Mouse (Mus musculus): ENCODE measurements around the gene Myo1e.
"Not testable (repeated sequence)": the region's sequence is repeated elsewhere in the genome, so short reads cannot be mapped to it uniquely, and the experiment has no call there.

GRCm38 (mm10) chr9:70256027-70256426 lies 48.9 kb downstream of the Myo1e start:
- TF ChIP-seq POLR2A (IDR thresholded peaks at IDR 0.05; ENCODE audit: borderline replicate concordance, low read depth, low read length); CTCF (IDR thresholded peaks at IDR 0.05; ENCODE audit: low read depth, low read length): not testable (repeated sequence)

All from bone marrow macrophage, adult 2 months (primary cell).